Mouse (Mus musculus): ENCODE data around the gene Khdc4. TPM values are rescaled to one million over a fixed set of nuclear protein-coding genes. Genes with fewer than 3 reads are reported as not detected.
A peak's percentile ranks its signal among the peaks of the same experiment; 100 is the strongest.

Gene Khdc4
- total and polyA plus RNA-seq, 3 experiments = 35.2 to 56.6 (median 53.6) TPM

GRCm38 (mm10) chr3:88717198-88717798 is 31.7 kb downstream of the Khdc4 start:
- TF ChIP-seq TBP (conservative IDR thresholded peaks at IDR 0.05; ENCODE audit: low read depth, low read length) (no peak), NELFE (IDR thresholded peaks at IDR 0.05; ENCODE audit: low read depth, low read length) (no peak), EP300 (IDR thresholded peaks at IDR 0.05; ENCODE audit: low read length) (no peak), ZKSCAN1 (IDR thresholded peaks at IDR 0.05; ENCODE audit: borderline replicate concordance, low read depth, low read length) (no peak), MXI1 (IDR thresholded peaks at IDR 0.05; ENCODE audit: low read depth, low read length) (no peak), USF1 (IDR thresholded peaks at IDR 0.05; ENCODE audit: low read depth, low read length) (no peak), IRF4 (IDR thresholded peaks at IDR 0.05; ENCODE audit: low read depth, low read length) (no peak), E2F4 (IDR thresholded peaks at IDR 0.05; ENCODE audit: insufficient replicate concordance, low read depth, low read length) (no peak), TCF12 (IDR thresholded peaks at IDR 0.05; ENCODE audit: low read depth, low read length) (no peak), RCOR1 (conservative IDR thresholded peaks at IDR 0.05; ENCODE audit: low read depth, low read length) (no peak), ELF1 (IDR thresholded peaks at IDR 0.05; ENCODE audit: low read depth, low read length) (no peak), CTCF (conservative IDR thresholded peaks at IDR 0.05 in 1 of 2, IDR thresholded peaks at IDR 0.05 in 1 of 2; ENCODE audit: low read depth in 2 of 2, low read length in 2 of 2) (no peak), GABPA (IDR thresholded peaks at IDR 0.05; ENCODE audit: insufficient replicate concordance, low read depth, low read length) (no peak), NRF1 (IDR thresholded peaks at IDR 0.05; ENCODE audit: low read depth, low read length) (no peak), POLR2A (IDR thresholded peaks at IDR 0.05; ENCODE audit: low read depth, low read length) (no peak), PAX5 (IDR thresholded peaks at IDR 0.05; ENCODE audit: low read length) (no peak), ZC3H11A (IDR thresholded peaks at IDR 0.05; ENCODE audit: low read depth, low read length) (no peak)
- dilution Hi-C loops (cut with MboI; ENCODE audit: extremely low pct_ligation_motif_present, extremely low pct_unique_long_range_greater_than_20kb, low sequenced_read_pairs) (no loop called here), in situ Hi-C loops (cut with MboI; ENCODE audit: low pct_ligation_motif_present, low pct_unique_long_range_greater_than_20kb, low sequenced_read_pairs) (loop anchor here (5.0 kb wide), 1 partner anchor 35 kb away; no protein-coding TSS in a partner anchor)
- Histone ChIP-seq H3K4me3 (replicated peaks in 1 of 3; ENCODE audit: low read depth in 2 of 3, low read length in 2 of 3, poor library complexity in 1 of 3) (peak overlapping the region; percentile 62 to 95 (median 85)), H3K4me2 (ENCODE audit: insufficient read depth, low read depth, poor library complexity, severe bottlenecking) (peak overlapping the region; percentile 4; the same call in 1 of the 2 replicates), H3K9me3 (replicated peaks; ENCODE audit: low read length) (no peaks in the 10 kb centered on the region), H3K4me1 (ENCODE audit: control insufficient read depth in 1 of 2, insufficient read depth in 2 of 2) (peaks cover 6 to 49% of the 10 kb centered on the region in 2 experiments), H3K79me2 (replicated peaks; ENCODE audit: control insufficient read depth, extremely low read depth, insufficient read depth, poor library complexity, severe bottlenecking) (no peaks in the 10 kb centered on the region), H3K27ac (ENCODE audit: insufficient read depth, low read depth) (peak overlapping the region; percentile 35; the same call in 1 of the 2 replicates), H3K36me3 (replicated peaks in 1 of 2; ENCODE audit: control insufficient read depth in 1 of 2, insufficient read depth in 1 of 2, low read length in 1 of 2) (peaks cover 20 to 52% of the 10 kb centered on the region in 2 experiments), H3K27me3 (replicated peaks) (no peaks in the 10 kb centered on the region), H3K9ac (ENCODE audit: insufficient read depth, low read depth) (peak overlapping the region; percentile 64)
- no peak for DNase-seq (ENCODE audit: extremely low read depth)

- Histone ChIP-seq H3K36me3 (replicated peaks in 1 of 2; ENCODE audit: control insufficient read depth in 1 of 2, insufficient read depth in 1 of 2, low read length in 1 of 2) (peaks cover 18 to 48% of the 10 kb centered on the region in 2 experiments), H3K27ac (ENCODE audit: insufficient read depth, low read depth) (peak overlapping the region; percentile 38; the same call in 1 of the 2 replicates), H3K27me3 (replicated peaks) (no peaks in the 10 kb centered on the region), H3K4me1 (ENCODE audit: control insufficient read depth in 1 of 2, insufficient read depth in 2 of 2) (peaks cover 6 to 49% of the 10 kb centered on the region in 2 experiments), H3K4me2 (ENCODE audit: insufficient read depth, low read depth, poor library complexity, severe bottlenecking) (peak overlapping the region; percentile 72), H3K9me3 (replicated peaks; ENCODE audit: low read length) (no peaks in the 10 kb centered on the region), H3K79me2 (replicated peaks; ENCODE audit: control insufficient read depth, extremely low read depth, insufficient read depth, poor library complexity, severe bottlenecking) (no peaks in the 10 kb centered on the region), H3K4me3 (replicated peaks in 1 of 3; ENCODE audit: low read depth in 2 of 3, low read length in 2 of 3, poor library complexity in 1 of 3) (peak overlapping the region; percentile 45 to 85 (median 62)), H3K9ac (ENCODE audit: insufficient read depth, low read depth) (peak overlapping the region; percentile 37)
- TF ChIP-seq BHLHE40 (IDR thresholded peaks at IDR 0.05; ENCODE audit: low read depth, low read length) = no peak
- no peak for TF ChIP-seq JUND (conservative IDR thresholded peaks at IDR 0.05; ENCODE audit: low read depth, low read length)
- TF ChIP-seq EP300 (IDR thresholded peaks at IDR 0.05; ENCODE audit: low read length) = no peak
- TF ChIP-seq ELF1 (IDR thresholded peaks at IDR 0.05; ENCODE audit: low read depth, low read length) = no peak
- TF ChIP-seq MAFK (IDR thresholded peaks at IDR 0.05; ENCODE audit: insufficient replicate concordance, low read length) = peak; percentile 68; the same call in 1 of the 2 replicates
- TF ChIP-seq CTCF (conservative IDR thresholded peaks at IDR 0.05 in 1 of 2, IDR thresholded peaks at IDR 0.05 in 1 of 2; ENCODE audit: low read depth in 2 of 2, low read length in 2 of 2) = no peak
- no peak for TF ChIP-seq ETS1 (conservative IDR thresholded peaks at IDR 0.05; ENCODE audit: low read depth, low read length)
- no peak for TF ChIP-seq ZKSCAN1 (IDR thresholded peaks at IDR 0.05; ENCODE audit: borderline replicate concordance, low read depth, low read length)
- no peak for TF ChIP-seq ZNF384 (IDR thresholded peaks at IDR 0.05; ENCODE audit: low read depth, low read length)
- TF ChIP-seq MXI1 (IDR thresholded peaks at IDR 0.05; ENCODE audit: low read depth, low read length) = 0 out of 2 replicates have a peak, but pooled peaks have one; percentile 32
- TF ChIP-seq USF1 (IDR thresholded peaks at IDR 0.05; ENCODE audit: low read depth, low read length) = no peak
- no peak for TF ChIP-seq PAX5 (IDR thresholded peaks at IDR 0.05; ENCODE audit: low read length)
- TF ChIP-seq IRF4 (IDR thresholded peaks at IDR 0.05; ENCODE audit: low read depth, low read length) = no peak
- TF ChIP-seq GABPA (IDR thresholded peaks at IDR 0.05; ENCODE audit: insufficient replicate concordance, low read depth, low read length) = no peak
- TF ChIP-seq ZC3H11A (IDR thresholded peaks at IDR 0.05; ENCODE audit: low read depth, low read length) = no peak
- TF ChIP-seq POLR2A (IDR thresholded peaks at IDR 0.05; ENCODE audit: low read depth, low read length) = no peak
- TF ChIP-seq MAX (IDR thresholded peaks at IDR 0.05; ENCODE audit: low read length) = no peak
- in situ Hi-C loops (cut with MboI; ENCODE audit: low pct_ligation_motif_present, low pct_unique_long_range_greater_than_20kb, low sequenced_read_pairs) = loop anchor here (5.0 kb wide), 1 partner anchor 34 kb away; no protein-coding TSS in a partner anchor
- dilution Hi-C loops (cut with MboI; ENCODE audit: extremely low pct_ligation_motif_present, extremely low pct_unique_long_range_greater_than_20kb, low sequenced_read_pairs) = no loop called here
- DNase-seq (ENCODE audit: extremely low read depth) = no peak
Measured at GRCm38 (mm10) chr3:88717831-88718230, 32.2 kb downstream of the Khdc4 start.

All from CH12.LX (cell line).